Mouse (Mus musculus) kidney, postnatal 0 days (tissue): ENCODE data around the gene Ubxn2a. TPM values are rescaled to one million over a fixed set of nuclear protein-coding genes. Genes with fewer than 3 reads are reported as not detected.
"Not testable (repeated sequence)": the region's sequence is repeated elsewhere in the genome, so short reads cannot be mapped to it uniquely, and the experiment has no call there.

Experiments used
- ATAC-seq: fragments of 200-750 bp; cut with Nextera tagmentation; replicated peaks from 2 replicates; pipeline ENCODE4 v1.8.0; 2017; ENCODE audit warnings: low read depth, moderate number of reproducible peaks, moderate TSS enrichment, moderate library complexity; ENCODE audit not compliant: low FRiP score
- DNase-seq: peaks from one replicate; pipeline ENCODE4 v3.0.0-alpha.2; 2016; ENCODE audit warnings: low spot score
- H3K27ac ChIP-seq: fragments of 300-500 bp; sonication (generic); 2 replicates; pipeline ENCODE4 v1.5.1; 2014; ENCODE audit warnings: mild to moderate bottlenecking
- H3K27me3 ChIP-seq: fragments of 300-500 bp; sonication (generic); 2 replicates; pipeline ENCODE4 v1.6.1; 2014; ENCODE audit warnings: low read length, mixed read lengths; ENCODE audit not compliant: insufficient read depth
- H3K36me3 ChIP-seq: fragments of 300-500 bp; sonication (generic); 2 replicates; pipeline ENCODE4 v1.6.1; 2014; ENCODE audit warnings: low read length, mixed read lengths; ENCODE audit not compliant: insufficient read depth
- H3K4me1 ChIP-seq: fragments of 300-500 bp; sonication (generic); replicated peaks from 2 replicates; pipeline ENCODE4 v1.6.1; 2014; ENCODE audit warnings: antibody characterized with exemption, low read length, mixed read lengths; ENCODE audit not compliant: insufficient read depth
- H3K4me2 ChIP-seq: fragments of 300-500 bp; sonication (generic); 2 replicates; pipeline ENCODE4 v1.6.1; 2014; ENCODE audit warnings: mild to moderate bottlenecking, low read length, moderate library complexity, mixed read lengths
- H3K4me3 ChIP-seq: fragments of 300-500 bp; sonication (generic); replicated peaks from 2 replicates; pipeline ENCODE4 v1.5.1; 2014; ENCODE audit warnings: low read depth, low read length
- H3K9ac ChIP-seq: fragments of 300-500 bp; sonication (generic); 2 replicates; pipeline ENCODE4 v1.6.1; 2014; ENCODE audit warnings: low read depth, low read length
- H3K9me3 ChIP-seq: fragments of 300-500 bp; sonication (generic); replicated peaks from 2 replicates; pipeline ENCODE4 v1.6.1; 2016; ENCODE audit warnings: low read length, inconsistent platforms, mixed read lengths
- CTCF ChIP-seq: IDR thresholded peaks from 2 replicates; pipeline ENCODE4 v1.5.1; 2016; ENCODE audit warnings: antibody characterized with exemption, low read depth, mild to moderate bottlenecking, moderate library complexity
- WGBS: fragments of 180-500 bp; shearing (Covaris S2); extraction: QIAGEN DNeasy Blood & Tissue Kit; methylation state at CpG from one replicate; pipeline ENCODE4 v1.1.7; 2014; 5-methylcytosine and 5-hydroxymethylcytosine counted together
- polyA plus RNA-seq: library from polyadenylated mRNA; unstranded; fragments of >200 nt; fragmentation: Nextera tagmentation; extraction: Ambion mirVana; gene quantifications from 2 replicates; pipeline ENCODE4 v1.2.1, GENCODE M21; 2015

Ubxn2a gene
- polyA plus RNA-seq, 1 experiment from 2014 or later: 30.2 TPM

DNA sequence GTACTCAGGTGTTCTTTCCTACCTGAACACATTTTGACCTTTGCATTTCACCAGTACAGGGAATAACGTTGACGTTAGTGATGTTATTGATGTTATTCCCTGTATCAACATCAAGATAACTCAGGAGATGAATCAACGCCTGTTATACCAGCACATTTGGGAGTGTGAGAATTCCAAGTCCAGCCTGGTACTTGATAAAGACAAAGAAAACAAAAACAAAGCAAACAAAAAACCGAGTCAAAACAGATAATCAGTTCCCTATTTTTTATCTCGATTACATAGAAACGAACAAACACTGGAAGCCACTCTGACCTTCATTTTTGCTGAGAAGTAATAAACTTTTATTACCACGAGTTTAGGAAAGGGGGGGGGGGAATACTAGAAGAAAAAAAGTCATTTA, 1.0 kb downstream of the Ubxn2a start:
- Histone ChIP-seq H3K27me3 (no peaks in the 10 kb centered on the region), H3K4me2 (peak overlapping the region; percentile 63), H3K9me3 (no peaks in the 10 kb centered on the region), H3K27ac (no peak overlapping the region), H3K4me3 (peak overlapping the region; percentile 61), H3K9ac (peak overlapping the region; percentile 77), H3K36me3 (no peaks in the 10 kb centered on the region), H3K4me1 (no peaks in the 10 kb centered on the region)
- ATAC-seq (no peak), DNase-seq (no peak)
- 43% methylated on average over 7 of the region's 7 CpGs for WGBS
- no peak for TF ChIP-seq CTCF

- ATAC-seq (no peak), DNase-seq (no peak)
- Histone ChIP-seq H3K9me3 (no peaks in the 10 kb centered on the region), H3K4me1 (no peaks in the 10 kb centered on the region), H3K36me3 (no peaks in the 10 kb centered on the region), H3K4me2 (no peak overlapping the region), H3K4me3 (no peak overlapping the region), H3K9ac (no peak overlapping the region), H3K27me3 (no peaks in the 10 kb centered on the region), H3K27ac (no peak overlapping the region)
- WGBS: 88% methylated on average over 7 of the region's 7 CpGs
- no peak; the same call in 1 of the 2 replicates for TF ChIP-seq CTCF
Observed at GRCm38 (mm10) chr12:4905946-4906345, 1.6 kb downstream of the Ubxn2a start.

- 93% methylated on average over 5 of the region's 5 CpGs for WGBS
- no peak overlapping the region for H3K4me3 ChIP-seq
- TF ChIP-seq CTCF: no peak
- H3K36me3 ChIP-seq: no peaks in the 10 kb centered on the region
- no peak overlapping the region for H3K27ac ChIP-seq
- H3K4me1 ChIP-seq: no peaks in the 10 kb centered on the region
- no peak overlapping the region for H3K4me2 ChIP-seq
- no peaks in the 10 kb centered on the region; the same call in 1 of the 2 replicates for H3K9me3 ChIP-seq
- no peaks in the 10 kb centered on the region for H3K27me3 ChIP-seq
- H3K9ac ChIP-seq: no peak overlapping the region
- DNase-seq (no peak), ATAC-seq (no peak)
Observed at GRCm38 (mm10) chr12:4898024-4898423, 9.5 kb downstream of the Ubxn2a start.

DNA sequence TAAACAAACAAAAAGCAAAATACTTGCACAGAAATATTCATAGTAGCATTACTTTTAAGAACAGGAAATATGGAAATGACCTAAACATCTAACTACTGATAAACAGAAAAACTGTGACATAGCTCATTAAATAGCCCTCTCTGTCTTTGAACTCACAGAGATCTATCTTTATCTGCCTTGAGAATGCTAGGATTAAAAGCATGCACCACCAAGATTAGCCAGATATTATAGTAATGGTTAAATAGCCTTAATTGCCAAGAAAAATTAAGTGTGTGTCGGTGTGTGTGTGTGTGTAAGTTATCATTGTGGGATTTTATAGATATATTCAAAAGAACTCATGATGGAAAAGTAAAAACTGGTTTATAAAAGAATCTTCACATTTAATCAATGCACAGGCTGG, 17.6 kb downstream of the Ubxn2a start:
- Histone ChIP-seq H3K4me2 (no peak overlapping the region), H3K9me3 (no peaks in the 10 kb centered on the region), H3K4me1 (no peaks in the 10 kb centered on the region), H3K36me3 (0 out of 2 replicates have a peak, but pooled peaks cover 6% of the 10 kb centered on the region), H3K27me3 (no peaks in the 10 kb centered on the region), H3K4me3 (no peak overlapping the region), H3K27ac (no peak overlapping the region), H3K9ac (no peak overlapping the region)
- WGBS: 100% methylated on average over 1 of the region's 1 CpGs
- ATAC-seq (no peak), DNase-seq (no peak)
- TF ChIP-seq CTCF: no peak

DNA sequence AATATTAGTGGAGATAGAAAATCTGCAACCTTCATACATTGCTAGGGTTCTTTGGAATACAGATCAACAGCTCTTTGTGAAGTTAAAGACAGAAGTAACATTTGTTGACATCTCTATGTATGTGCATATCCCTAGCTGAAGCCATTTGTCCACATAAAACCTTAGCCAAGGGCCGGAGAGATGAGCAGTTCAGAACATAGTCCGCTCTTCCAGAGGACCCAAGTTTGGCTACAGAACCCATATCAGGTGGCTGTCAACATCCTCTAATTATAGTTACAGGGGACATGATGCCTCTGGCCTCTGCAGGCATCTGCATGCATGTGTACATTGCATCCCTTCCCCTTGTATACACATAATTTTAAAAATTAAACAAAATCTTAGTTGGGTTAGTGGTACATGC, 18.3 kb downstream of the Ubxn2a start:
- DNase-seq: no peak
- no peak for TF ChIP-seq CTCF
- no peaks in the 10 kb centered on the region for H3K9me3 ChIP-seq
- no peaks in the 10 kb centered on the region for H3K4me1 ChIP-seq
- no peak overlapping the region for H3K4me3 ChIP-seq
- H3K36me3 ChIP-seq: 0 out of 2 replicates have a peak, but pooled peaks cover 6% of the 10 kb centered on the region
- H3K27ac ChIP-seq: no peak overlapping the region
- ATAC-seq: no peak
- 90% methylated on average over 2 of the region's 2 CpGs for WGBS
- H3K9ac ChIP-seq: no peak overlapping the region
- no peaks in the 10 kb centered on the region for H3K27me3 ChIP-seq
- no peak overlapping the region for H3K4me2 ChIP-seq

DNA sequence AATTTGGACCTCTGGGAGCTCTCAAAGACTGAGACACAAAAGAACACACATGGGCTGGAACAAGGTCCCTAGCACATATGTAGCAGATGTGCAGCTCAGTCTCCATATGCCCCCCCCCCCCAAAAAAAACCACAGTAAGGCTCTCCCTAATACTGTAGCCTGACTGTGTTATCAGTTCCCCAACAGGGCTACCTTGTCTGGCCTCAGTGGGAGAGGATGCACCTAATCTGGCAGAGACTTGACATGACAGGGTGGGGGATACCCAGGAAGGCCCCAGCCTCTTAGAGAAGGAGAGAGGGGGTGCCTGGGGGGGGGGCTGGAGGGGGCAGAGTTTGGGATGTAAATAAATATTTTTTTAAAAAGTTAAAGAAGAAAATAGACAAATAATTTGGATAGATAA, 18.8 kb downstream of the Ubxn2a start:
- DNase-seq (no peak), ATAC-seq (no peak)
- no peak for TF ChIP-seq CTCF
- no peaks in the 10 kb centered on the region for H3K27me3 ChIP-seq
- no peak overlapping the region for H3K9ac ChIP-seq
- H3K4me3 ChIP-seq: no peak overlapping the region
- H3K4me1 ChIP-seq: no peaks in the 10 kb centered on the region
- no peak overlapping the region for H3K4me2 ChIP-seq
- no peak overlapping the region for H3K27ac ChIP-seq
- H3K9me3 ChIP-seq: no peaks in the 10 kb centered on the region
- 0 out of 2 replicates have a peak, but pooled peaks cover 6% of the 10 kb centered on the region for H3K36me3 ChIP-seq

GRCm38 (mm10) chr12:4886581-4886980, 20.9 kb downstream of the Ubxn2a start:
- not testable (repeated sequence) for H3K4me3 ChIP-seq, ATAC-seq, H3K9ac ChIP-seq, DNase-seq, H3K36me3 ChIP-seq, H3K27ac ChIP-seq, H3K27me3 ChIP-seq, H3K9me3 ChIP-seq, H3K4me2 ChIP-seq, H3K4me1 ChIP-seq
- 99% methylated on average over 4 of the region's 4 CpGs for WGBS
